Mouse (Mus musculus): ENCODE data around the gene Arhgef15.

DNA sequence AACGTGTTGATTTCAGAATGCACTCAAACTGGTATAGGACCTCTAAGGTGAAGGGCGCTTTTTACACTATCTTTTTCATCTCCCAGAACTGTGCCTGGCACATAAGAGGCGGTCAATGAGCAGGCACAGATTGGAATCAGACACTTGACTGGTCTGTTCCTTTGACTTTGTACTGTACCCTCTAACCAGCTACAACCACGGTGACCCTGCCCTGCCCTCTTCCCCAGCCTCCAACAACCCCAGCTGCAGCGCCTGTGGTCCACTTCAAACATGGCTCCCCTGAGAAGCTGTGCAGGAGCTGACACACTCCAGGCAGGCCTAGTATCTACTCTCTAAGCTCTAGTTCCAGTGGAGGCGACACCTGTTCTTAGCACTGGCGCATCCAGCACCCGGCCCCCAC, 14.5 kb downstream of the Arhgef15 start:
- TF ChIP-seq POLR2A (IDR thresholded peaks at IDR 0.05; ENCODE audit: borderline replicate concordance, control insufficient read depth, low read depth, low read length) (no peak), CTCF (IDR thresholded peaks at IDR 0.05; ENCODE audit: control insufficient read depth, insufficient read depth, low read length) (no peak)

All from bone marrow, adult 2 months (tissue).